Mouse (Mus musculus) R1 (cell line): ENCODE data around the gene Nexmif.

Source experiments
- DNase-seq: peaks from one replicate; pipeline ENCODE4 v3.0.0-alpha.2; 2018; ENCODE audit warnings: low read depth, low spot score

The Nexmif gene

DNA sequence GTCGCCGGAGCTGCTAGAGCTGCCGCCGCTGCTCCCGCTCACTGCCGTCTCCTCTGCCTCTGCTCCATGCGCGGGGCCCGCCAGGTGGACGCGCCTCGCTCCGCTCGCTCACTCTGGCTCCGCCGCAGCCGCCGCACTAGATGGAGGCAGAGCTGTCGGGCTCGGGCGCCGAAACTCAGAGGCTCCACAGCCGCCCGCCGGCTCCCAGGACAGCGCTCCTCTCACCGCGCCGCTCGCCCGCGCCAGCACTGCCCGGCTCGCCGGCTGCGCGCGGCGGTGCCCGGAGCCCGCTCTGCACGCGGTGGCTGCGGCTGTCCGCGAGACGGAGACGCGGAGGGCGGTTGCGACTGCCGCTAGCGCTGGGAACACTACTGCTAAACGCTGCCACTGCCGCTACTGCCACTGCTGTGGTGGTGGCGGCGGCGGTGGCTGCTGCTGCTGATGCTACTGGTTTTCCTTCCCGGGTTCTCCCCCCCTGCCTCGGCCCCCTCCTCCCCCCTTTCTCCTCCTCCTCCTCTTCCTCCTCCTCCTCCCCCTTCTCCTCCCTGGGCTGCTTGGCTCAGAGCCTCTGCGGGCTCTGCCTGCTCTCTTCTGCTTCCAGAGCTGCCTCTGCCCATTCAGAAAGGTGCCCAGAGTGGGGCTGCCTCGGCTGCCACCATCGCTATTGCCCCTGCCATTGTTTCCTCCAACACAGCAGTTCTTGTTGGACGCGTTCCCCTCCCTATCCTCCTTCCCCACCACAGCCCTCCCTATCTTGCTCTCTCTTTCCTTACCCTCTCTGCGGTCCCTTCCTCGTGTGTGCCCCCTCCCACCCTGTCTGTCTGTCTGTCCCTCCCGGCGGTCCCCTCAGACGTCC is at the start of gene Nexmif:
Gene Nexmif (minus strand): TSS at position 450 of the 856 bp plus-strand sequence.
- peak; percentile 43 for DNase-seq

DNA sequence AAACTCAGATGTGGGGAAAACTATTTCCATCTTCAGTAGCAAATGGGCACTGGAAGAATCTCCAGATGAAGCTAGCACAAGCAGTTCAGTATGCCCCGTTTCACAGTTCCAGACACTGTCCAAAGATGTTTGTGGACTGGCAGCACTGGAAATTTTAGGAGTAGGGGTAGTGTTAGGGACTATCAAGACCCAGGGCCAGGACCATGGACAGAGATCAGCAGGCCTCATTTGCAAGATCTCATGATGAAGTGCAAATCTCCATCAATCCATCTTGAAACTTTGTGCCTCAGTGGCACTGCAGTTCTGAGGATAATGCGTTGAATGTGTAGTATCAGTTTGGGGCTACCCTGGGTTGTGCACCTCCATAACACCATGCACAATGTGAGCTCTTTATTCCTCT is 7.7 kb upstream of the Nexmif start:
- peak; percentile 40 for DNase-seq

DNA sequence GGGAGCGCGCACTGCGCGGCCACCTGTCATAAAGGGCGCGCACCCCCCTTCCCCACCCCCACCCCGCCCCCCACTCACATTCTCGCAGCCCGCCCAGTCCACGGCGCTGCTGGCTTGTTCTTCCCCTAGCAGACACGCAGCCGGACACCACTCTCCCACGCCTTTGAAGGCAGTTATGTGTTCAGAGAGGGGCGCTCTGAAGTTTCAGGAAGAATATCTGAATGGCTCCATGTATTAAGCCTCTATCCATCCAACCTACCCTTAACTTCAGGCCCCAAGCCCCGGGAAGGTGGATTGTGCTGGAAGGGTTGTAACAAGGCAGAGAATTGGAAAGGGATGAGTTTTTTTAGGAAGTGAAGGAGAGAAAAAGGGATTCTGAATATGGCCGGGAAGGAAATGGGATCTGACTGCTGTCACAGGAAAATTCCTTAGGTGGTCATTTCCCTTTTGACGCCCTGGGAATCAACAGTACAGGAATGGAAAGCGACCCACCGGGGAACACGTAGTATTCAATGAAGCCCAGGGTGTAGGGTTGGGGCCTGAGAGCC is 681 bp upstream of the Nexmif start:
- peak; percentile 19 for DNase-seq

DNA sequence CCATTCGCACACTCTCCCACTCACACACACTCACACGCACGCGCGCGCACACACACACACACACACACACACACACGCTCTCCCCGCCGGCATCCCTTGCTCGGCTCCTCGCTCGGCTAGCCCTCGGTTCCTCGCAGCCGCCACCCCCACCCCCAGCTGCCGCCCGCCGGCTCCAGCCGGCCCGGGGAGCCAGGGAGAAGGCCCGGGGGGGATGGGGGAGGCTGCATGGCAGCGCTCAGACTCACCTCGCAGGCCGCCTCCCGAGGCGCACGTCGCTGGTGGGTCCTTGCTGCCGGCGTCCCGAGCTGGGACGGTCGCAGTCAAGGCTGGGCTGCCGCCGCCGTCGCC is 623 bp downstream of the Nexmif start:
- DNase-seq: peak; percentile 45

DNA sequence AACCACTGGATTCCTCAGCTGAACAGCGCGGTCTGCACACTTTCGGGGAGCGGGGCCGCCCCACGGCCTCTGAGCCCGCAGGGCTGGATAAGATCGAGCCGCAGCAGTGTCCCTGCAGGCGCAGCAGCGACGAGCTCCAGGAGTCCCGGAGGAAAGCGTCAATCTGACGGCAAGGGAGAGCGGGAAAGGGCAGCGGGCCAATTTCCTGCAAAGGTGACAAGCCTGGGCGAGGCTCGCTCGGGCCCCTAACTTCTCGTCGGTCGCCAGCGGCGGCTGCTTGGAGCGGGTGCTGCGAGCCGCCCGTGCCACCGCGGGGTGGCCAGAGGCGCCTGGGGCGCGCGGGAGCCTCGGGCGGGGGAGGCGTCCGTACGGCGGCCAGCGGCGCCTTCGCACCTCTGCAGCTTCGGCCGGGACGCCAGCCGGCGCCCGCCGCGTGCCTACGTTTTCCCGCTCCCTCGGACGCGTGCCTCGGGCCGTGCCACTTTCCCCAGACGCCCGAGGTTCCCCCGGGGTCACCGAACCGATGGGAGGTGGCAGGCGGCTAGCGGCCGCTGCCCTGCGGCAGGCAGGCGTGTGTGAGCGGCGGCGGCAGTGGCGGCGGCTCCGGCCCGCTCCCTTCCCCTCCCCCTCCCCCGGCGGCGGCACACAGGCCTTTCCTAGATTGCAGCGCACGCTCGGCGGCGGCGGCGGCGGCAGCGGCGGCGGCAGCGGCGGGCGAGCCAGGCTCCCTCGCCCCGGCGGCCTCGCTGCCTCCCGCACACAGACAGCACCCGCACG is 1.2 kb downstream of the Nexmif start:
- DNase-seq: peak; percentile 46

DNA sequence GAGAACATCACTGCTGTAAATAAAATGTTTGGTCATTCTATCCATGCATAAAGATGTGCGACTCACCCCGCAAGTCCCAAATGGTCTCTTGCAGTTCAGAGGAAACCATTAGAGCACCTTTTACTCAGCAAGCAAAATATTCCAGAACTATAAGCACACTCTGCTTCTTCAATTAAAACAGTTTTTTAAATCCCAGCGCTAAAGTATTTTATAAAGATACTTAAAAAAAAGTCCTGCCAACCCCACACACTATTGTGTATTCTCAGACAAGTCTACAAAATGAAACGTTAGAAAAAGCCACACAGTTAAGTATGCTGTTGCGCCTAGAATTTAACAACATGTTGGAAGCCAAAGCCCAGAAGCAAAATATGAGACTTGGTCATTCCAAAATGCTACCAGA is 1.9 kb downstream of the Nexmif start:
- DNase-seq: no peak

DNA sequence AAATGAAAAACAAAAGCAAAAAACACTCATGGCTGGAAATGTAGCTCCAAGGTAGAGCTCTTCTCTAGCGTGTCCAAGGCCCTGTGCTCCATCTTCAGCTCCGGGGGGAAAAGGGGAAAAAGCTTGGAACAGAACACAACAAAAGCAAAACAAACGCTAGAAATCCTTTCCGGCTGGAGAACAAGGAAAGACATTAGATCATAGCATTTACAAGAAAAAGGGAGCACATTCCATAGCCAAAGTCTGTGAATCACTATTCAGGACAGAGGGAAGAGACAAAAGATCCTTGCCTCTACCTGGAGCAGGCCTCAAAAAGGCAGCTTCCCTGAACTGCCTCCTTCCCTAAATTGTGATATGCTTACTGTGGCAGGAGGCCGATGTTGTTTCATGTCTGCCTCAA is 4.4 kb downstream of the Nexmif start:
- peak; percentile 93 for DNase-seq

DNA sequence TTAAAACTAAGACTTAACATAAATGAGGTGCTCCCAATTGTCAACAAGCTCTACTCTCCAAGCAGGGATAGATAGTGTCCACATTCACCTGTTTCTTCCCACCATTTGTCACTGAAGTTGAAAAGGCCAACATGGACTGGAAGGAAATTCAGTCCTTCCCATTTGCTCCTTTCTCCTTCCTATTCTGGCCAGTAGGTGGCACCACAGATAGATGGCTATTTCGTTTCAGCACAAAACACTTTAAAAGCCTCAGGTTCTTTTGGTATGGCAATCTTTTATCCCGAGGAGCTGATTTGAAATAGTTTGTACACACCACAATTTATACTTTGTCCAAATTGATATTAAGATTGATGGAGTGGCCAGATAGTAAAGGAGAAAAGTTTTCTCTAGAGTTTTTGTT is 21.7 kb downstream of the Nexmif start:
- peak; percentile 60 for DNase-seq

DNA sequence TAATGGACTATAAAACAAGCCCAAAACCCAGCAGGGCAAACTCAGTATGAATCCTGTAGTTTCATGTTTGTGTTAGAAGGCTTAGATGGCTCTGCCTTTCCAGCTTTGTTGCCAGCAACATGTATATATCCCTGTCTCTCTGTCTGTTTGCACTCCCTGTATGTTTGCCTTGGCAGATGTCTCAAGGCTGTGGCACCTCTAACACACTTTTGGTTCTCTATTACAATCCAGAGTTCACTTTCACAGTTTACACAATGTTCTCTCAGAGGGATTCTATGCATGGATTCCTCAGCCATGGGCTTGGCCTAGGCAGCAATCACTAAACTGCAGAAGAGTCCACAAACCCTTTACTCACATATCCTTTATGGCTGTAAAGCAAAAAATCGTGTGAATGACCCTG is 50.9 kb downstream of the Nexmif start:
- DNase-seq: no peak

DNA sequence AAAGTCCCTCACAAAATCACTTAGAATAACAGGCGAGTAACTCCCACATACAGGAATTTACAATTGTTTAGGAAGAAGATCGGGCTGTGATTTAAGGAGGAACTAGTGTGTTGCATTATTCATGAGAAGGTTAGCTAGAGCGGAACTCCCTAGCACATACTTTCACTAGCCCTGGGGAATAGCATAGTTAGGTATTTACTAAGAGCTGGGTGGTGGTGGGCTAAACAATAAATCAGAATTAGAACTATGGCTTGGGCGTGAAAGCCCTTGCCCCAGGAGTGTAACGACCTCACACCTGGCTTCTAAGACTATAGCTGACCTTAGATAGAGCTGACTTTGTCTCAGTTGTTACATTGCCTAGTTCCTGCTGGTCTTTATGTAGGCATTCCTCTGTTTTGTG is 85.7 kb downstream of the Nexmif start:
- peak; percentile 83 for DNase-seq

DNA sequence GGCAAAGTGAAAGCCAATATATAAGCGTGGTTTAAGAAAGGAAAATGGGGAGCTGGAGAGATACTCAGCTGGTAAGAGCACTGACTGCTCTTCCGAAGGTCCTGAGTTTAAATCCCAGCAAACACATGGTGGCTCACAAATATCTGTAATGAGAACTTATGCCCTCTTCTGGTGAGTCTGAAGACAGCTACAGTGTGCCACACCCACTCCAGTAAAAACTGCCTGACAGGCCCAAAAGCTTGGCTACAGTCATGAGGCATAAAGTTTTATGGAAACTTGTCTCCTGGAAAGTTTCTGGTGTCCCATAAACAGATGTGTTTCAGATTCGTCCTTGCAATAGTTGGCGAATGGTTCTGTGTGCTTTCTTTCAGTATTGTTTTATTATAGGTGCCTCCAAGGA is 86.4 kb downstream of the Nexmif start:
- peak; percentile 73 for DNase-seq

DNA sequence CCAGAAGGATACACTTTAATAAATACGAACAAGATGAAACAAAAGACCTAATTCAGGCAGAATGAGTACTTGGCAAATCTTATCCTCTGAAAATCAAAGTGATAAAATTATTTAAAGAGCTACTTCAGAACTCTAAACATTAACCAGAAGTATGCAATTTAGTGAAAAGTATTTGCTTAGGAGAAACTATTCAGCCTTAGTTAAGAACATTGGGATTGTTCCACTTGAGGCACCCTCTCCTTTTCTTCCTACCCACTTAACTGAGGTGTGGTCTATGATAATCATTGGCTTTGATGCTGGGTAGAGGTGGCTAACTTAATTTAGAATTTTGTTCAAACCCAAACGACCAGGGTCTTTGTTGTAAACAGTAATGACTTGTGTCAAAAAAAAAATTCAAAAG is 146.1 kb downstream of the Nexmif start:
- DNase-seq: no peak

DNA sequence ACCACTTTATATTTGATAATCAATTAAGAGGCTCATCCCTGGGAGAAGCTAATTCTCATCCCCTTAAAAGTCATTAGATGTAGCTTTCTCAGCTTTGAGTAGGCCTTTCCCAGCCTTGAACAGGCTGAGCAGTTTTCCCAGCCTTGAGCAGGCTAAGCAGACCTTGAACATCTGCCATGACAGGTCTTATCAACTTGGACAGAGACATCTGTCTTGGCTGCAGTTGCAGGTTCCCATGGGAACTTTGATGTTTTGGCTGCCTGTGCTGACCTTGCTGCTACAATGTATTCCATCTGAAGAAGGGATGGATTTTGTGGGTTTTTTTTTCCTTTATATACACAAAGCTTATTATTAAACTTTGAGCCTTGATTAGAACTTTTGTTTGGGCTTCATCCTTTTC is 160.7 kb downstream of the Nexmif start:
- no peak for DNase-seq

DNA sequence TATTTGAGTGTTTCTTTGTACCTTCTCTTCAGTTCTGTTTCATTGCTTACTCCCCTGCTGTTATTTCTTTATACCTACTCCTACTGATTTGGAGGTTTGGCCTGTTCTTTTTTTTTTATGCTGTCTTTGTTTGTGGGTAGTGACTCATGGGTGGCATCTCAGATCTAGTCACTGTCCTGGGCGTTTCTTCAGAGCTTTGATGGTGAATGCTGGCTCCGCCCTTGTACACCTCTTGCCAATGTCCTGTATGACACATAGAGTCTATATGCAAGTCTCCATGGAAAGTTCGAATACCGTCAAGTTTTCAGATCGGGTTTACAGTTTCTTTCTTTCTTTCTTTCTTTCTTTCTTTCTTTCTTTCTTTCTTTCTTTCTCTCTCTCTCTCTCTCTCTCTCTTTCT is 167.1 kb downstream of the Nexmif start:
- no peak for DNase-seq

DNA sequence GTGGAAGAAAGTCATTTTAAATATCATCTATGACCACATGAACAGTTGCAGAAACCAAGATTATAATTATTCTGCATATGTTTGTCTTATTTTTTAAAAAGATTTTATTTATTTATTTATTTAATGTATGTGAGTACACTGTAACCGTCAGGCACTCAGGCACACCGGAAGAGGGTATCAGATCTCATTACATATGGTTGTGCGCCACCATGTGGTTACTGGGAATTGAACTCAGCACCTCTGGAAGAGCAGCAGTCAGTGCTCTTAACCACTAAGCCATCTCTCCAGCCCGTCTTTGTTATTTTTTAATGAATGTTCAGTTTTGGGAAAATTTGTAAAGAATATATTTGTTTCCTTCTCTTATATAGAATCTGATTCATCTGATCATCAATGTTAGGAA is 168.2 kb downstream of the Nexmif start:
- peak; percentile 19 for DNase-seq
